Mouse (Mus musculus) fat pad, adult 2 months (tissue): ENCODE data around the gene Cnksr3.
A peak's percentile ranks its signal among the peaks of the same experiment; 100 is the strongest.

Source experiments
- DNase-seq: peaks from one replicate; pipeline ENCODE4 v3.0.0-alpha.2; 2011; ENCODE audit warnings: low read depth, low spot score; ENCODE audit errors: extremely low read depth

The Cnksr3 gene

DNA sequence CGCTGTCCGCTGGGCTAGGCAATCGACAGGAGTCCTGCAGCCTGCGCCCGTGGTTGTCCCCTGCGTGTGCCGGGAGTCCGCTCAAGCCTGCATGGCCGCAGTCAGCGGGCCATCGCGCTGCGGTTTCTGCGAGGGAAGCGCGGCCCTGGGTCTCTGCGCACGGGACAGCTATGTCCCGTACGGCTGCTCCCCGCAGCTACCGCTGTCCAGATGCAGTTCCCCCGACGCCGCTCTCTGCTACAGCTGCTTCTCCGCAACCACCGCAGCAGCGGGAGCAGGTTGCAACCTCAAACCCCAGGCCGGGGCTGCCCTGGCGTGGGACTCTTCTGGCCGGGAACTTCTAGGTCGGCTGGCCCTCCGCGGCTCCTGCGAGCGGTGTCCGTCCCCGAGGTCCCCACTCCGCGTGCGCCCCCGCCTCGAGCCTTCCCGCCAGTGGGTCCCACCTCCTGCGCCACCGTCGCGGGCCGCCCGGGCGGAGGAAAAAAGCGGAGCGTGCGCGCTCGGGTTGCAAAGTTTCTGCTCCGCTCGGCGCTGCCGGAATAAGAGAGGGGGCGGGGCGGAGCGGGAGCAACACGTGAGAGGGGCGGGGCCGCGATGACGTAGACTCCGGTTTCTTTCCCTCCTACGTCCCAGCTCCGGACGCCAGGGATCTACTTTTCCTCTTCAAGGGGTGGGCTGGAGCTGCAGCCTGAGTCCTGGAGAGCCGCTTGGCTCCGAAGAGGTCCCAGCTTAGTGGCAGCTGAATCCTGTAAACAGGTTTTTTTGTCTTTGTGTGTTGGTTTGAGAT lies at the start of gene Cnksr3:
Gene Cnksr3, minus strand, starts transcription at position 542 of the 787 bp plus-strand sequence.
- no peak for DNase-seq

DNA sequence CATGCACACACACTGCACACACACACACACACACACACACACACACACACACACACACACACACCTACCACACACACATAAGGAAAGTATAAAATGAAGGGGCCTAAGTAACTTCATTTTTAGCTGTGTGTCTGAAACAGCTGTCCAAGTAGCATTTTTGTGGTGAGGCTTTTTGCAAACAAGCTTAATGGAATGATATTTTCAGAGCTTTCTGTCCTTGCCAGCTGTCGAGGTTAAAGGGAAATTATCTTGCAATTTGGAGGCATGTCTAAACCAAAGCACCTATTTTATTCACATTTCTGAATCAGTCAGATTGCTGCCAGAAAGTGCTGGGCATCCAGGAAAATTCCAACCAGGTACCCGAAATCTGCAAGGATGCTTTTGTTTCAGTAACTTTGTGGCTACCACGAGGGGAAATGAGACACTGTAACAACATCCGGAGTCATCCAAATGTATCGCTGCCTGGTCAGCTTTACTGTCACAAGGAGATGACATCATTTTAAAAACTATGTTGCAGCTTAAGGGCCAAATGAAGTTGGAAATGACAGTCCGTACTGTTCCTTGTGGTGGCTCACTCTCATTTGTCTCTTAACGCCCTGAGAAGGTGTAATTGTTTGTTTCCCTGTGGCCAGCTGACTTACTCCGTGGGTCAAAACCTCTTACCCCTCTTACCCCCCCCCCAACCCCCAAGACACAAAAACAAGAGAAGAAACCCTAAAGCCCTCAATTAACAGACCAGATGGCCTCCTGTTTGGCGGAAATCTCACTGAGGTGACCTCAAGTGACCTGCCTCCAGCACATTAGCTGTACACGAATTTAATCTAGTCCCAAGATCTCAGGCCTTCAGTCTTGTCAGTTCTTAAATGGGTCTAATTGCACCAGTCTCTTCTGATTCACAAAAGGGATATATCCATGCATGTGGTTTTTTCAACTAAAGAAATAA lies 48.4 kb upstream of the Cnksr3 start:
- DNase-seq, result no peak

DNA sequence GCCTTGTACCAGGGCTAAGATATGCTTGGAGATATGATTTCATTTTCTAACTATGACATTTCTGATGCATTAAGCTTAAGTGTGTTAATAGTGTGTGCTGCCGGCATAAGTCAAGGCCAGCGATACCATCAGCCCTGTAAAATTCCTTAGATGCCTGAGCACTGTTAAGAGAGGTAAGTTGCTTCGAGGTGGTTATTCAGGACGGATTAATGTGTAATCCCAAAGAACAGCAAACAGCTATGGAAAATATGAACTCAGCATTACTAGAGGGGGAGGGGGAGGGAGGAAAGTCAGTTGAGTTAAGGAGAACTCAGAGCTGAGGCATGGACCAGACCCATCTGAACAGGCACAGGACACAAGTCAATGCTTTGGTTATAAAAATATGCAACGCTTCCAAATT lies 46.6 kb upstream of the Cnksr3 start:
- DNase-seq, result no peak

DNA sequence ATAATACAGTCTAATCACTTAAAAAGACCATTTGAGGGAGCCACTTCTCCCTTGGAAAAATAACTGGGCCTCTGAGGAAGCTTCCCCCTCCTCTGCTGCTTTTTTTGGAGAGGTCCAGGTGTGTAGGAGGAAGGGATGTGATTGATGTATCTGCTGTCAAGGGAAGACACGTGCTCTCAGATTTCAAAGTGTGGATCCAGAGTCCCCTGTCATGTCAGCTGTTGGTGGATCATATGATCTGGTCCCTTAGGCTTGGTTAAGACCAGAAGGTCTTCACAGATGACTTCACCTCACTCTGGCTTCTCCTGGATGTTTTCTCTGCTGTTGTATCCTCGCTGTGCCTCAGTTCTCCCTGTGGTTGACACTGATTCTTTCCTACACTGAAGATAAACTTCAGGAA lies 38.4 kb upstream of the Cnksr3 start:
- no peak for DNase-seq

DNA sequence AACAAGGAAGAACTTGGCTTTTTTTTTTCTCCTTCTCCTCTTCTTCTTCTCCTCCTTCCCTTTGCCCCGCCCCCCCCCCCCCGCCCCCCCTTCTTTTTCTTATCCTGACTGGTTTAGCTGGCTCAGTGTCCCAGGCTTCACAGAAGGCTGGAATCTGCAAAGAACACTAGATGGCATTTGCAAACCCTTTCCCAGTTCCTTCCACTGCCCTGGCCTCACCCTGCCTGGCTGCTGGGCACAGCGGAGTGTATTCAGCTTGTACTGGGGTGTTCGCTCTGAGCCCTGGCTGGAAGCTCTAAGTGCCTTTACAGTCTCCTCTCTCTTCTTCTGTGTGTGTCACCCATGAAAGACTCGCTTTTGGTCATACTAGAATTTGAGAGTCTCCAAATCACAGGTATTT lies 22.6 kb upstream of the Cnksr3 start:
- no peak for DNase-seq

DNA sequence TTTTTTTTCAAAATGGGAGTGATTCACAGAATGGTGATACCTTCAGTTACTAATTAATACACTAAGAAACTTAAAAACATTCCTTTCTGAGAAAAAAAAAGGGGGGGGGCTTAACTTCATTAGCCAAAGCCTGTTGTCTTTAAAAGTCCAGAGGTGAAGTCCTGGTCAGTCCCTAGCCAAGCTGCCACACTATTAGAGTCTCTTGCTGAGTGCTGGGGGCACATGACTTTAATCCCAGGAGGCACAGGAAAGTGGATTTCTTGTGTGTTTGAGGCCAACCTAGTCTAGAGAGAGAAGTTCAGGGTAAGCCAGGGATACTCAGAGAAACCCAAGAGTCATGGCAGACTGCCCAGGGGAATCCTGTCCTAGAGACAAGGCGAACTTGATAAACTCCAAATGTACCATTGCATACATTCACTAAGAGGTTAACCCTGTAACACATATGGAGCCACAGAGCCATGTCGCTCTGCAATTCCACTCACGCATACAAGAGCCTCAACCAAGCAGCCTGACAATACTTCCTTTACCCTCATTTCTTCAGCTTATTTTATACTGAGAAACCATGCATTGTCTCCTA lies 5.6 kb upstream of the Cnksr3 start:
- DNase-seq, result no peak

DNA sequence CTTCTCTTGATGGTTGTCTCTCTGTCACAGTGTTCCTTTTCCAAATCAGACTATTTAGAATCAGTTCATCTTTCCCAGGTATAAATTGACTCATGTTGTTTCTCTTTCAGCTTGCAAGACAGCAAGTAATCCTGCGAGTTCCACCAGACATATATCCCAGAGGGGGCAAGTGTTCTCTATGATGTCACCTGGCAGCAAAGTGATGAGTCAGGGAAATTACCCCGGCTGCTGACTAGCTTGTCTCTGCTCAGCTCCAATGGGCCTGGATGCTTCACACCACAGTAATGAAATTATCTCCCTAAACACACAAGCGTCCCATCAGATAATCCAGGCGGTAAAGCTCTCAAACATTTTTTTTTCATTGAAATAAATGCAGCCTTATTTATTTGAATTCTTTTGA lies 2.7 kb upstream of the Cnksr3 start:
- DNase-seq, result no peak

DNA sequence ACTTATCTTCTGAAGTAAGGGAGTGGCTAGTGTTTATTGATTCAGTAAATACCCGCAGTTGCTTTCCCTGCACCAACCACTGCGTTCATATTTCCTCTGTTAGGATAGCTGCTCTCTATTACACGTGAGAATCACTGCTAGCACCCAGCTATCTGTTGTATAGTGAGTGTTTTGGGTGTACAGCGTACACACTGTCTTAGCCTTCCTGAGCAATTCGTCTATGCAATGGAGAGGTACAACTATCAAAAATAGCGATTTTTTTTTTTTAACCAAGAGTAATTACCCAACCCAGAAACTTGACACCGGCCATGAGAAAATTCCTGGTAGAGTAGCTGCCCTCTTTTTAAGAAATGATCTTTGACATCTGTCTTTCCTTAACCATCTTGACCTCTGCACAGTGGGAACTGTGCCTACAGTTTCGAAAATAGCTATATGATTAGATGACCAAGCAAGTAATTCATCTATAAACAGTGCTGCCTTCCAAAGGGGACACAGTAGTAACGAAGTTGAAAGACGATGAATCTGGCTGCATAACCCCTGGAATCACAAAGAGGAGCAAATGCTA lies 1.1 kb upstream of the Cnksr3 start:
- DNase-seq, result no peak

DNA sequence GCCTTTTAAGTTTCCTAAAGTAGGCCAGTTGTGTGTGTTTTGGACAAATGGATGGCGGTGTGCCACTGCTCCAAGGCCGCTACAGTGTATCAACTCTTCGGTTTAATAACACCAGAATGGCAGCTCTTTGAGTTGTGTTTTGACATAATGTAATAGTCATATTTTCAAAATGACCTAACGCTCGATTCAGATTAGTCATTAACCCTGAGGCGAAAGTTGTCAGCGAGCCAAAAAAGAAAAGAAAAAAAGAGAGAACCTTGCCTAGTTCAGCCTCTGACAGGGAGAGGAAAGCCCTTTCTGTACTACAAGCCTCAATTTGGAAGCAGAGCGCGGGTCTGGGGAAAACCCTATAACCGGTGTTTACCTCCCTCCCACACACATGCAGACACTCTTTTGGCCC lies 500 bp upstream of the Cnksr3 start:
- DNase-seq, result peak; percentile 43

DNA sequence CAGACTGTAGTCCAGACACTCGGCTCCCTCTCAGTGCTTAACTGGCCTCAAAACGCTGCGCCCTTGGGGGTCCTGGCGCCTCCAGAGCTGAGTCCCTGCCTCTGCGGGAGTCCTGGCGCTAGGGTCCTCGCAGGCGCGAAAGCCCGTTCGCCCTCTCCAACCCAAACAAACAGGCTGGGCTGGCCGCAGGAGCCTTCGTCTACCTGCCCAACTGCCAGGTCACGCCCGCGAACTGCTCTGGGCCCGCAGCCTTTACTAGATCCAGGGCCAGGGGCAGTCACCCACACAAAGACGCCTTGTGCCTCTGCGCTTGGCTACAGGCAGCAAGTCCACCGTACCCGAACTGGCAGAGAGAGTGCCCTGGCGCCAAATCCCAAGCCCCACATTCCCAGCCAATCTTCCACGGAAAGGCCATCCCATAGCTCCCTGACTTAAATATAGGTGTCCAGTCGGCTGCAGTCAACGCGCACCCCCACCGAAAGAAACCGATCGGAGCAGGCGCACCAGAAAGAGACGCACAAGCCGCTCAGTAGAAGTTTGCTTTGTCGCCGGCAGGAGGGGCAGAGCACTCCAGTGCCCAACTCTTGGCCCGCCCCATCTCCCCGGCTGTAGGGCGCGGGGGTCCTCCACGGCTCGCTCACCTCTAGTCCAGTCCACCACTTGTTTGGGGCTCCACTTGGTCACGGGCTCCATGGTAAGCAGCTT lies 894 bp downstream of the Cnksr3 start:
- DNase-seq, result no peak

DNA sequence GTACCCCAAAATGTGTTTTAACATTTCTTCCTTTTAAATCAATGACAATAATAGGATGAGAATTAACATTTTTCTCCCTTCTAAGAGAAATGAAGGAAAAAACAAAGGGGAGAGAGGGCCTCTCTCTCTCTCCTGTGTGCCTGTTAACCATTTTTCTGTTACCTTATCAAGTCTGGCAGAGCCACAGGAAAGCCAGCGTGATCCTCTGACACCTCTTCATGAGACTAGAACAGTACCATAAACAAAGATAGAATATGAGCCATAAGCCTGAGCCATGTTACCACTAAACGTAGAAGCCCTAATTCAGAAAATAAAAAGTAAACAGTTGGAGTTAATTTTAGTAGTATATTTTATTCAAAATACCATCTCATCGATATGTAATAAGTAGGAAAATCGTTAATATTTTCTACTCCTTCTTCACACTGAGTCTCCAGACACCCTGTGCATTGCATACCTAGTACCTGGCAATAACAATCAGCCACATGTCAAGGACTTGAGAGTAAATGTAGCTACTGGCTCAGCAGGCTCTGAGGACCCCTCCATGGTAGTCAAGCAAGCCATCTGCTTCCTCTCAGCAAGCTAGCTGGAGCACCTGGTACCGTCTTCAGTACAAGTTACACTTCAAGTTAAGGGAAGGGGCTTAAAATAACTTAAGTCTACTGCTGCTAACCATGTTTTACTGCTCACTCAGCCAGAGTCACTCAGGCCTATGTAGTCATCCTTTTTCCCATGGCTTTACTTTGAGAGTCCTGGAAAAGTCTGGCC lies 2.2 kb downstream of the Cnksr3 start:
- no peak for DNase-seq

DNA sequence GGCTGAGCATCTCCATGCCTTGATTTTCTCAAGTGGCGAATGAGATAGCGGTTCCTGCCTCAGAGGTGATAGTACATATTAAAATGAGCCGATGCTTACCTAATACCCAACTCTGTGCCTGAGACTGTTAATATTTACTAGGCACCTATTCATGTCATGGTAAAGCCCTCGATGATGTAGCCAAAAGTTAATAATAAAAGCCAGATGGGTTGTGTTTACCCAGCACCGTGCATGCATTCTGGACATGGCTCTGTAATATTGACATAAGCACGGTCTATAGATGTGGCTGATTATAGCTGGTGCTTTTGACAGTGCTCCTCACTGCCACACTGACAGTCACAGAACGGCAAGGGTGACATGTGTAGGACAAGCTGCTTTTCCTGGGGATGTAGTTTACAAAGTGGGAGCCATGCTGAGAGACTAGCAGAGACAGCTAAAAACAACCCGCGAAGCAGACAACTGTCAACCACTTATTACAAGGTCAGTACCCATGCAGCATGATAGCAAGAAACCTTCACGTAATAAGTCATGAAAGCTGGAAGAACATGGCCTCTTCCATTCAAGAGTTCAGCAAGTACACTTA lies 3.1 kb downstream of the Cnksr3 start:
- DNase-seq, result no peak

DNA sequence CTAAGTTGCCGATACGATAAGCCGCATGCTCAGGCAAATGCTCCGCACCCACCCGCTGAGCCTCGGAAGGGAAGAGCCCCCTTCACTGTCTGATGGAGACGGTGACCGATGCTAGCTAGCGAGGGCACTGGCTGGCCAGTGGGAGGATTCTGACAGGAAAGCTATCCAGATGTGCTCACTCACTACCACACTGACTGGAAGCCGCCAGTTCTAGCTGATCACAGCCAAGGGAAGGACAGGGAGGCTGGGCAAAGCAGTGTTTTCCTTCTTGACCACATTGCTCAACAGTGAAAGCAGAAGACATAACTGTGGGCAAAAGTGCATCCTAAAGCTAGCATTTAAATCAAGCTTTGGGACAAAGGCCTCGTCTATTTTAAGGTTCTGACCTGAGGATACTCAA lies 4.7 kb downstream of the Cnksr3 start:
- DNase-seq, result no peak

DNA sequence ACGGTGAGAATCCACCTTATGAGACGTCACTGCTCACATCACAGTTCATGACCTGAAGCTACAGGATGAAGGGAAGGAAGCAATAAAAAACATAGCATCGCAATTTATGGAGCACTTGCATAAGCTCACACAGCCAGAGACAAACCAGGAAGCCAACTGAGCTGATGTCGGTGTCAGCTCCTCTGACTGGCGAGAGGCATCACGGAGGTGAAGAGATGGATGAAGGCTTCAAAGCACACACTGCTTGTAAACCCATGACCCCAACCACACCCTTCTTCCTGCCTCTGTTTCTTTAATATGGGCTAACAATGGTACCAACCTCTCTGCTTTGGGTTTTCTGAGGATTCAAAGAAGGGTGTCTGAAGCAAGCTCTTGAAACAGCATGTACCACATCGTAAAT lies 5.5 kb downstream of the Cnksr3 start:
- no peak for DNase-seq

DNA sequence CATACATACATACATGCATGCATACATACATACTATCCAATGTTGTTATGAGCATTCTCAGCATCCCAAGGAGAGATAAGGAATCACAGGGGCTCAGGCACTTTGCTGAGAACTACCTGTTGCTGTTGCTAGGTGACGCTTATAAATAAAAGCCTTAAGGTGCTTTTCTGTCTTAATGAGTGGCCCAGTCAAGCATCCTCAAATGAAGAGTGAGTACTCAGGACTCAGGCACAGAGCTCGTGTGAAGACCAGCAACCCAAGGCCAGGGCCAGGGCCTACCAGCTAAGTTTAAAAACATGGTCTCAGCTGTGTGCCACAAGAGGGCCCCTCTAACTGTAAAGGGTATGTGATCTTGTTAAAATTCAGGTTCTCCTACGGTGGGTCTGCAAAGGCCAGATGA lies 6.5 kb downstream of the Cnksr3 start:
- DNase-seq, result no peak

DNA sequence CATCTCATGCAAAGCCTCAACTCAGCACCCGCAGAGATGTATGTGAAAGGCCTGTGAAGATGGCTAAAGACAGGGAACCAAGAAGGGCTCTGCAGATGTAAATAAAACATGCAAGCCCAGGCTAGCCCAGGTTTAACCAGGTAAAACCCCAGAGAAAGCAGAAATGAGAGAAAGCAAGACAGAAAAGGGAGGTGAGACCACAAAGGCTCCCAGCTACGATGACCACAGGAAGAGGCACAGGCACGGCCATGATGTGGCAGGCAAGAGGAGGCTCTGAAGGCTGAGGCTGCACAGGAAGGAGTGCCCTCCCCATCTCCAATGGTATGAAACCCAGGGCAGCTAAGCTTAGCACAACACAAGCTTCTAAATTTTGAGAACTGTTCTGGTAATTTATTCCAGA lies 7.1 kb downstream of the Cnksr3 start:
- DNase-seq, result no peak

DNA sequence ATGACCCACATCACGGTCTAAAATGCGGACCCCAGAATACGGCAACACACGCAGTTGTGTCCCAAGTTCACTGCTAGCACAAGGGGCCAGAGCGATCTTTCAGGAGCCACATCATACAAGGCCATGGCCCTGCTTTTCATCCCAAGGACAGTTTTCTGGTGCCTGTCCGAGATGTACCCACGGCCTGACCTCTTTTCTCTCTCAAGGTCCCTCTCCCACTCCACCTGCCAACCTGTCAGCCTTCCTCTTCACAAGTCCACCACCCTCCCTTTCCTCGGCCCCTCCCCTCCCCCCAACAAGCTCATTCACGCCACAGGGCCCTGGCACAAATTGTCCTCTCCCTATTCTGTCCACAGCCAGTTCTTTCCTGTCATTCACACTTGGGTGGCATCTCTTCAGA lies 9.5 kb downstream of the Cnksr3 start:
- no peak for DNase-seq

DNA sequence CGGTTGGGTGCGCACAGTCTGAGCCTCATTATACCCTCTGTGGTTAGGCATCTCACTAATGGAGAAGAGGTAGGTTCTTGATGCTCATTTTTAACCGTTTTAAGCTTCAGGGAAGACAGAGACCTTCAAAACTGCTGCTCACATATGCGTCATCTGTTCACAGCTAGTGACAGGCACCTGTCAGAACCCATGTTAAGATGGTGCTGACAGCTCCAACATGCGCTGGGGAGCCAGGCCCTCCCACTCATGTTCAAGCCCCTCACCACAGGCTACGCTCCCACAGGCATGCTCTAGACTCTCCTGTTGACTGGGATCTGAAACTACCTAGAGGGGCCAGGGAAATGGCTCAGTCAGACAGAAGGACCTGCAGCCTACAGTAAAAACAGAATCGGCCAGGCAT lies 11.4 kb downstream of the Cnksr3 start:
- DNase-seq, result no peak

DNA sequence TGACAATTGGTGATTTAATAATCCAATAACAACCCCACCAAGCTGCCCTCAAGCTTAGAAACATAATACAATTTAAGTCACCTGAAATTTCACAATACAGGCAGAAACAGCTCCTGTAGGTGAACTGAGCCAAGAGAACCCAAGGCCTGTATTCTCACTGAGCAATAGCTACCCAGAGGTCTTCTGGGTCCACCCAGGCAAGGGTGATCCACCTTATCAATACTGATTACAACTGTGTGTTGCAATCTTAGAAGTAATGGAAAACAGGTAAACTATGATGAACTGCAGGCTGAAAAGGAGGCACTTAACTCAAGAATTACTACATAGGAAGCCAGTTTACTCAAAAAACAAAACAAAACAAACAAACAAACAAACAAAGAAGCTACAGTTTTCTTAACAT lies 13.8 kb downstream of the Cnksr3 start:
- no peak for DNase-seq

DNA sequence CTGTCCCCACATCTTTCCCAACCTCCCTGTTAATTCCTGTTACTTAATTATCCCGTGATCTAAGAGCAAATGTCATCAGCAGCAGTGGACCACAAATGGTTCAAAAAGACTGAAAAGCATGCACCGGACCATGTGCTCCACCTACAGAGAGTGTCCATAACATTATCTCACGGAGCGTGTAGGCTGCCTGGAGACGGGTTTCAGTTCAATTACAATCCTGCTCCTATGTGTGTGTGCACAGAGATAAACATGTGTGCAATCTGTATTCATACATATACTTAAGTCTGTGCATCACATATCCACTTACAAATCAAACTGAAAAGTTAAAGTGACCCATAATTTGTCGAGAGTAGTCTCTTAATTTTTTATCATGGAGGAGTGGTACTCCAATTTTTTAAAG lies 14.3 kb downstream of the Cnksr3 start:
- DNase-seq, result no peak
